Mouse (Mus musculus) heart, adult 2 months (tissue): ENCODE data around the gene Ube3b. TPM values are rescaled to one million over a fixed set of nuclear protein-coding genes. Genes with fewer than 3 reads are reported as not detected.

Experiments used
- DNase-seq, 2 experiments: peaks; one replicate each; pipeline ENCODE4 v3.0.0; 2021
- H3K27ac ChIP-seq: fragments of 200-600 bp; 2 replicates; pipeline ENCODE4 v1.8.1; 2022
- H3K27me3 ChIP-seq: fragments of 200-500 bp; 2 replicates; pipeline ENCODE4 v1.6.1; 2012; ENCODE audit warnings: mild to moderate bottlenecking, low read length, inconsistent platforms, mixed read lengths; ENCODE audit not compliant: control insufficient read depth, insufficient read depth
- H3K36me3 ChIP-seq: fragments of 200-500 bp; 2 replicates; pipeline ENCODE4 v1.6.1; 2012; ENCODE audit warnings: low read length, inconsistent platforms; ENCODE audit not compliant: control insufficient read depth, insufficient read depth
- H3K4me1 ChIP-seq: fragments of 200-500 bp; 2 replicates; pipeline ENCODE4 v1.6.1; 2011; ENCODE audit warnings: low read length; ENCODE audit not compliant: control insufficient read depth, insufficient read depth
- H3K4me3 ChIP-seq: fragments of 200-600 bp; 2 replicates; pipeline ENCODE4 v1.8.1; 2022
- H3K79me2 ChIP-seq: fragments of 200-500 bp; replicated peaks from 2 replicates; pipeline ENCODE4 v1.6.1; 2012; ENCODE audit warnings: mild to moderate bottlenecking, inconsistent platforms, low read length, moderate library complexity, mixed read lengths; ENCODE audit not compliant: control insufficient read depth, insufficient read depth
- H3K9ac ChIP-seq: fragments of 200-500 bp; 2 replicates; pipeline ENCODE4 v1.6.1; 2012; ENCODE audit warnings: low read depth, mild to moderate bottlenecking, control low read depth, inconsistent platforms, low read length, mixed read lengths
- CTCF ChIP-seq: fragments of 200-600 bp; IDR thresholded peaks from 2 replicates; pipeline ENCODE4 v1.8.1; 2022; ENCODE audit warnings: antibody characterized with exemption, mild to moderate bottlenecking, moderate library complexity
- EP300 ChIP-seq: fragments of 200-500 bp; IDR thresholded peaks from 2 replicates; pipeline ENCODE4 v1.6.1; 2011; ENCODE audit warnings: low read depth, low read length, control low read depth; ENCODE audit not compliant: insufficient read depth
- POLR2A ChIP-seq: fragments of 200-500 bp; IDR thresholded peaks from 2 replicates; pipeline ENCODE4 v1.6.1; 2011; ENCODE audit warnings: mild to moderate bottlenecking, low read depth, low read length, control low read depth; ENCODE audit not compliant: insufficient read depth
- WGBS: fragments of 180-500 bp; shearing (Covaris S2); methylation state at CpG from one replicate; pipeline ENCODE4 v1.1.7; 2018; 5-methylcytosine and 5-hydroxymethylcytosine counted together
- intact Hi-C: fragments of 180-260 bp; cut with DNase I; formaldehyde crosslinking; loops from one replicate; pipeline ENCODE4 v1.15.1; 2025
- long read RNA-seq: library from polyadenylated mRNA; stranded (forward); transcript quantifications from one replicate; pipeline ENCODE4 v2.0.0, GENCODE M21; 2021
- polyA plus RNA-seq: library from polyadenylated mRNA; depleted of rRNA; stranded (reverse); fragments of >200 nt; gene quantifications from 2 replicates; pipeline ENCODE4 v1.2.3, GENCODE M21; 2012; rRNA removed
- total RNA-seq, 2 experiments: library from RNA; stranded (reverse); gene quantifications; 2 replicates each; pipeline ENCODE4 v1.2.3; 2021

The Ube3b gene
- 100 to 1,000 TPM in 1 of 2 experiments, 10 to 100 TPM in 1; 86.3 to 101 TPM for total RNA-seq
- 84.2 and 103 TPM in 2 replicates for polyA plus RNA-seq
- long read RNA-seq, full-length matches to known transcripts: 42 of 79 reads
- long read RNA-seq, partial matches to known transcripts: 26 of 79 reads
- long read RNA-seq, other reads (novel, unspliced or antisense): 11 of 79 reads

DNA sequence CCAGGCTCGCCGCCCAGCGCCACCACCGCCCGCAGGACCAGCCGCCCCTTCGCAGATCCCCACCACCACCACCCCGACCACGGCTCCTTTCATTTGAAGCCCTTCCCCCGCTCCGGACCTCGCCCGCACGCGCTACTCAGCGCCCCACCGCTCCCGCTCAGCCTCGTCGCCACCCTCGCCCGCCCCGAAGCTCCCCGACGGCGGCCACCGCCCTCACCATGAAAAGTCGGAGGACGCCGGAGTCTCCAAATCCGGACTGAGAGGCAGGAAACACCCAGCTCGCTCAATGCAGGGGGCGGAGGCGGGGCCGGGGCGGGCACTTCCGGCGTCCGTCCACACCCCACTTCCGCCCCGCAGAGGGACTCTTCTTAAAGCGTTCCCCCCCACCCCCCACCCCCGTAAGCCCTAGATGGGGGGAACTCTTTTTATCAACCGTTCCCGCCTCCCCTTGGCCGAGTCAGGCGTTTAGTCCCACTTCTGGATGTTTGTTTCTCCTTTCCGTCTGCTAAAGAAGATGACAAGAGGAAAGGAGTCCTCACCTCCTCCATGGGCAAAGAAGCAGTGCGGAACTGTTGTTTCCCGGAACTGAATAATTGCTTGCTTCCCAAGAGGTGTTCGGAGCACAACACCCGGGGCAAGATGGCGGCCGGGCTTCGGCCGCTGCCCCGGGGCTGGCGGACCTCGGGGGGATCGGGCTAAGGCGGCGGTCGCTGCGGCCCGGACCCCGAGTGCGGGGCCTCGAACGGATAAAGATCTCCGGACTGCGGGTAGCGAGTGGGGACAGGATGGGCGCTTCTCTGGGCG is at the start of gene Ube3b, which contains the start of gene Kctd10:
Gene Ube3b, plus strand, starts transcription at position 399 of the 804 bp plus-strand sequence.
Gene Kctd10, minus strand, starts transcription at position 300 of the 804 bp plus-strand sequence.
- WGBS: under 1% methylated on average over 73 of the region's 74 CpGs
- Histone ChIP-seq H3K79me2 (peaks cover 6% of the 10 kb centered on the region), H3K9ac (peak within 1 kb of the TSS; percentile 92), H3K27me3 (no peaks in the 10 kb centered on the region), H3K4me1 (peaks cover 9% of the 10 kb centered on the region), H3K27ac (peak within 1 kb of the TSS; percentile 96), H3K4me3 (peak within 1 kb of the TSS; percentile 97), H3K36me3 (no peaks in the 10 kb centered on the region)
- TF ChIP-seq EP300 (no peak), POLR2A (peak; percentile 69)
- intact Hi-C loops: no loop called here
- peak; percentile 89 for DNase-seq

DNA sequence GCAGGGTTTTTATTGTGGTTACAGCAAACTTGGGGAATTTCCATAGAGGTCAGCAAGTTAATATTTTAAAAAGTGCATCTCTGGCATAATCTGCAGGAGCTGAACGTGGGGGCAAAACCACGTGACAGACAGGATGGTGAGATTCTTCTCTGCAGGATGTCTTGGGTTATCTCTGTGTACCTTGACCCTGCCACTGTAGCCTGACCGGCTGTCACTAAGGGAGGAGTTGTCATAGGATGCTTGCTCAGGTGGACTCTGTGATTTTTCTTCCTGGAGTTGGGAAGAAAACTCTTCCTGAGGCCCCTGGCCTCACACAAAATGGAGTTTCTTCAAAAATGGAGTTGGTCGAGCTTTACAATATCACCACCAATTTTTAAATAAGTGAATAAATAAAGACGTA is 37.4 kb upstream of the Ube3b start:
- intact Hi-C loops: no loop called here
- DNase-seq: no peak
- H3K79me2 ChIP-seq: no peaks in the 10 kb centered on the region
- H3K9ac ChIP-seq: no peak overlapping the region
- H3K27ac ChIP-seq: no peak overlapping the region
- no peaks in the 10 kb centered on the region for H3K36me3 ChIP-seq
- no peak overlapping the region for H3K4me3 ChIP-seq
- TF ChIP-seq POLR2A (no peak), CTCF (no peak), EP300 (no peak)
- H3K27me3 ChIP-seq: no peaks in the 10 kb centered on the region
- 59% methylated on average over 5 of the region's 5 CpGs for WGBS
- no peaks in the 10 kb centered on the region for H3K4me1 ChIP-seq

DNA sequence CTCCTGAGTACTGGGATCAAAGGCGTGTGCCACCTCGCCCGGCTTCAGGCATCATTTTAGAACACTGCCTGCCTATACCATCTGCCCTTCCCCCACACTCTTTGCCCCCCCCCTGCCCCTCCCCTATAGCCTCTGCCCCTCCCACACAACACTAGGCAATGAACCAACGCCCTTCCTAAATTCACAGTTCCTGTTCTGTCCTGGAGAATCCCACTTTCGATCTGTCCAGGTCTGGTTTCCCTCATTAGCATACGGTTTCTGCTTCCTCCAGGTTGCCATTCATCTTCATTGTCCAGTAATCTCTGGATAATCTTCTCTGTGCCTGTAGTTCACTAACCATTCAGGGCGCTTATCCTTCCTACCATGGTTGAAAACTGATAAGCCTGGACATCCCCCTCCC is 36.8 kb upstream of the Ube3b start:
- H3K9ac ChIP-seq: no peak overlapping the region
- intact Hi-C loops: no loop called here
- H3K27me3 ChIP-seq: no peaks in the 10 kb centered on the region
- TF ChIP-seq EP300 (no peak), POLR2A (no peak), CTCF (no peak)
- H3K4me3 ChIP-seq: no peak overlapping the region
- H3K27ac ChIP-seq: no peak overlapping the region
- DNase-seq: no peak
- H3K36me3 ChIP-seq: no peaks in the 10 kb centered on the region
- no peaks in the 10 kb centered on the region for H3K79me2 ChIP-seq
- H3K4me1 ChIP-seq: no peaks in the 10 kb centered on the region
- 75% methylated on average over 7 of the region's 7 CpGs for WGBS

DNA sequence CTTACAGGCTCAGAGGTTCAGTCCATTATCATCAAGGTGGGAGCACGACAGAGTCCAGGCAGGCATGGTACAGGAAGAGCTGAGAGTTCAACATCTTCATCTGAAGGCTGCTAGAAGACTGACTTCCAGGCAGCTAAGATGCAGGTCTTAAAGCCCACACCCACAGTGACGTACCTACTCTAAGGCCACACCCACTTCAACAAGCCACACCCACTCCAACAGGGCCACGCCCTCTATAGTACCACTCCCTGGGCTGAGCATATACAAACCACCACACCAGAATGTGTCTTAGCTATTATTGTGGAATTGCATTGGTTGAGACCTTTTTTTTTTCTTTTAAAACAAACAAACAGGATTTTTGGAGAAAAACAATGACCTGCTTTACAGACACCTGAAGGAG is 34.9 kb upstream of the Ube3b start:
- no peak overlapping the region for H3K9ac ChIP-seq
- H3K27ac ChIP-seq: no peak overlapping the region
- H3K27me3 ChIP-seq: no peaks in the 10 kb centered on the region
- H3K79me2 ChIP-seq: no peaks in the 10 kb centered on the region
- no peak for TF ChIP-seq CTCF
- TF ChIP-seq POLR2A: no peak
- no peak for TF ChIP-seq EP300
- H3K36me3 ChIP-seq: no peaks in the 10 kb centered on the region
- DNase-seq: no peak
- no peak overlapping the region for H3K4me3 ChIP-seq
- intact Hi-C loops: no loop called here
- WGBS: 58% methylated on average over 3 of the region's 3 CpGs
- H3K4me1 ChIP-seq: no peaks in the 10 kb centered on the region

DNA sequence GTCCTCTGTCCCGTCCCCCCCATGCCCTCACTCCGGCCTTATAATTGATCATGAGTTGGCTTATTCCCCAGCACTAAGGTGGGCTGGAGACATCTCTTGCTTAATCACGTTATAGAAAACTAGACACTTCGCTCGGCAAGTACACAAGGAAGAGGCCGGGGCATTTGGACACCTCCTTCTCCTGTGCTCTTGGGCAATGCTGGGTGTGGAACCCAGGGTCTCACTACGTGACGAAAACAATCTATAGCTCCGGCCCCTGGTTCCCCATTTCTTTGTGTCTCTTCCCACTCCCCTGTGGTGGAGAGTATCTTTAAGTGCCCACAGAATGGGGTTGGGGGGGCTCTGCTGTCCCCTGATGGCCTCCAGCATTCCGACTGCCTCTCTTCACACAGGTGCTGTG is 33.4 kb upstream of the Ube3b start:
- TF ChIP-seq CTCF: no peak
- no peak for TF ChIP-seq POLR2A
- TF ChIP-seq EP300: no peak
- intact Hi-C loops: no loop called here
- Histone ChIP-seq H3K4me3 (no peak overlapping the region), H3K9ac (no peak overlapping the region), H3K4me1 (no peaks in the 10 kb centered on the region), H3K79me2 (no peaks in the 10 kb centered on the region), H3K27me3 (no peaks in the 10 kb centered on the region), H3K36me3 (no peaks in the 10 kb centered on the region), H3K27ac (no peak overlapping the region)
- DNase-seq: no peak
- WGBS: 76% methylated on average over 10 of the region's 10 CpGs

DNA sequence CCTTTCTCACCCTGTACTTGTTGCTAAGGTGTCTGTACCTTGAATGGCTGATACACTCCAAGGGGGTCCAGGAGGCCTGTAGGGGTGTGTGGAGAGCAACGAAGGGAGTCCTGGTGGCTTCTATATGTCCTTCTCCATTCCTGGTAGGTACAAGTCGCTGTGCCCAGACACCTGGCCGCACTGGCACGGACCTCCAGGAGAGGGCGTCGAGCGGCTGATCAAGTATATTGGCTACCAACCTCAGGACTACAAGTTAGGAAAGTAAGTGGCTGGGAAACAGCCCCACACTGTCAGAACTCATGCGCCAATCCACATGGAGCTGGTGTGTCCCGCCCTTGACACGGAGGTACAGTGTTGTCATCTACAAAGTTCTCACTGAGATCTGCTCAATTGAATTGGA is 28.9 kb upstream of the Ube3b start:
- H3K4me3 ChIP-seq: no peak overlapping the region
- H3K79me2 ChIP-seq: no peaks in the 10 kb centered on the region
- H3K9ac ChIP-seq: no peak overlapping the region
- intact Hi-C loops: no loop called here
- H3K27ac ChIP-seq: no peak overlapping the region
- no peak for DNase-seq
- H3K36me3 ChIP-seq: no peaks in the 10 kb centered on the region
- WGBS: 55% methylated on average over 10 of the region's 10 CpGs
- no peaks in the 10 kb centered on the region for H3K27me3 ChIP-seq
- TF ChIP-seq CTCF (peak; percentile 42), POLR2A (no peak)
- no peaks in the 10 kb centered on the region for H3K4me1 ChIP-seq
